In genomic region chr8:121128531-121129264, GRCm38 (mm10) we compare ENCODE assay signal across 8 mouse cellular contexts. TPM values are rescaled to one million over a fixed set of nuclear protein-coding genes. Genes with fewer than 3 reads are reported as not detected.
A peak's percentile ranks its signal among the peaks of the same experiment; 100 is the strongest.
DNase-seq lines count a peak whose midpoint lies in the region; ATAC-seq and TF ChIP-seq lines count a peak whose summit lies in the region.

No protein-coding gene starts in this region.

- peak; percentile 50 for DNase-seq in kidney, postnatal 0 days (ENCODE audit: low spot score)
- no peak for DNase-seq in kidney, adult 11 months
- DNase-seq in hindbrain, postnatal 0 days (ENCODE audit: low spot score): no peak
- peak; percentile 70 for DNase-seq in neural tube, embryonic 10.5 days (ENCODE audit: extremely low spot score, low spot score)
- no peak for DNase-seq in urinary bladder, postnatal 4 days (ENCODE audit: low spot score in 2 of 2)
- no peak for DNase-seq in layer of hippocampus, postnatal 25 days (ENCODE audit: extremely low spot score in 1 of 2, low spot score in 1 of 2)
- DNase-seq in urinary bladder, adult 2 months (ENCODE audit: low spot score): no peak

- no peak for ATAC-seq in kidney, postnatal 0 days (replicated peaks; ENCODE audit: low FRiP score, low read depth)
- no peak for ATAC-seq in embryonic facial prominence, embryonic 13.5 days (ENCODE audit: insufficient number of reproducible peaks, insufficient read depth, low FRiP score, low TSS enrichment, low read depth)
- no peak for ATAC-seq in hindbrain, postnatal 0 days

- peak overlapping the region; percentile 89 for H3K27ac ChIP-seq in kidney, postnatal 0 days
- H3K27ac ChIP-seq in embryonic facial prominence, embryonic 13.5 days: no peak overlapping the region
- no peak overlapping the region for H3K27ac ChIP-seq in hindbrain, postnatal 0 days

- 13% methylated on average over 54 of the region's 55 CpGs for WGBS in kidney, postnatal 0 days
- 2% methylated on average over 55 of the region's 55 CpGs for WGBS in embryonic facial prominence, embryonic 13.5 days
- WGBS in hindbrain, postnatal 0 days: 4% methylated on average over 55 of the region's 55 CpGs

- H3K9ac ChIP-seq in kidney, postnatal 0 days (ENCODE audit: low read depth, low read length): peak overlapping the region; percentile 66
- H3K9ac ChIP-seq in embryonic facial prominence, embryonic 13.5 days: peak overlapping the region; percentile 38; the same call in 1 of the 2 replicates
- H3K9ac ChIP-seq in hindbrain, postnatal 0 days (replicated peaks; ENCODE audit: low read length): no peak overlapping the region

- TF ChIP-seq CTCF in kidney, postnatal 0 days (IDR thresholded peaks at IDR 0.05; ENCODE audit: low read depth): no peak
- TF ChIP-seq CTCF in hindbrain, postnatal 0 days (IDR thresholded peaks at IDR 0.05; ENCODE audit: low read depth): no peak

- peak overlapping the region; percentile 37 for H3K4me3 ChIP-seq in kidney, postnatal 0 days (replicated peaks; ENCODE audit: low read depth, low read length)
- peak overlapping the region; percentile 31 for H3K4me3 ChIP-seq in embryonic facial prominence, embryonic 13.5 days
- H3K4me3 ChIP-seq in hindbrain, postnatal 0 days (ENCODE audit: low read length): peak overlapping the region; percentile 2

- H3K4me1 ChIP-seq in kidney, postnatal 0 days (replicated peaks; ENCODE audit: insufficient read depth, low read length): peaks cover 24% of the 10 kb centered on the region
- H3K4me1 ChIP-seq in embryonic facial prominence, embryonic 13.5 days: peaks cover 36% of the 10 kb centered on the region
- peaks cover 3% of the 10 kb centered on the region; the same call in 1 of the 2 replicates for H3K4me1 ChIP-seq in hindbrain, postnatal 0 days (ENCODE audit: insufficient read depth, low read length)

- H3K27me3 ChIP-seq in kidney, postnatal 0 days (ENCODE audit: insufficient read depth, low read length): 0 out of 2 replicates have a peak, but pooled peaks cover 10% of the 10 kb centered on the region
- H3K27me3 ChIP-seq in embryonic facial prominence, embryonic 13.5 days: peaks cover 92% of the 10 kb centered on the region
- peaks cover 86% of the 10 kb centered on the region for H3K27me3 ChIP-seq in hindbrain, postnatal 0 days (ENCODE audit: insufficient read depth, low read length)

- no peaks in the 10 kb centered on the region for H3K36me3 ChIP-seq in kidney, postnatal 0 days (ENCODE audit: insufficient read depth, low read length)
- no peaks in the 10 kb centered on the region for H3K36me3 ChIP-seq in embryonic facial prominence, embryonic 13.5 days
- no peaks in the 10 kb centered on the region for H3K36me3 ChIP-seq in hindbrain, postnatal 0 days (ENCODE audit: insufficient read depth, low read length)

- no peaks in the 10 kb centered on the region for H3K9me3 ChIP-seq in kidney, postnatal 0 days (replicated peaks; ENCODE audit: low read length)
- H3K9me3 ChIP-seq in embryonic facial prominence, embryonic 13.5 days: no peaks in the 10 kb centered on the region
- H3K9me3 ChIP-seq in hindbrain, postnatal 0 days (ENCODE audit: low read length): no peaks in the 10 kb centered on the region

- peak overlapping the region; percentile 59 for H3K4me2 ChIP-seq in kidney, postnatal 0 days (ENCODE audit: low read length)
- peak overlapping the region; percentile 43 for H3K4me2 ChIP-seq in embryonic facial prominence, embryonic 13.5 days
- H3K4me2 ChIP-seq in hindbrain, postnatal 0 days (ENCODE audit: low read depth, low read length): peak overlapping the region; percentile 41

RNA-seq across cellular contexts. Expression of gene Foxl1, which starts 1.0 kb away (rescaled TPM):
- polyA plus RNA-seq in kidney, postnatal 0 days (2015; fragmentation: Nextera tagmentation; extraction: Ambion mirVana): 6.4 and 8.3 TPM in 2 replicates
- 0.28 and 0.34 TPM in 2 replicates for polyA plus RNA-seq in embryonic facial prominence, embryonic 13.5 days (2015; fragmentation: Nextera tagmentation; extraction: Ambion mirVana)
- 0.40 and 0.58 TPM in 2 replicates for total RNA-seq in hindbrain, postnatal 0 days (2014; rRNA removed)
- polyA plus RNA-seq in hindbrain, postnatal 0 days (2015; fragmentation: Nextera tagmentation; extraction: Ambion mirVana): 0.21 TPM in 1 of 2 replicates, not detected in the other
- total RNA-seq in layer of hippocampus, postnatal 25 days (2021): not detected
- polyA plus RNA-seq in urinary bladder, adult 2 months (2012; rRNA removed): 3.4 and 5.0 TPM in 2 replicates

RNA-seq across cellular contexts. Expression of gene Foxc2, which starts 12.7 kb away (rescaled TPM):
- polyA plus RNA-seq in kidney, postnatal 0 days (2015; fragmentation: Nextera tagmentation; extraction: Ambion mirVana): 33.0 and 42.5 TPM in 2 replicates
- 3.2 and 3.3 TPM in 2 replicates for polyA plus RNA-seq in embryonic facial prominence, embryonic 13.5 days (2015; fragmentation: Nextera tagmentation; extraction: Ambion mirVana)
- total RNA-seq in hindbrain, postnatal 0 days (2014; rRNA removed): 3.7 and 10.6 TPM in 2 replicates
- 2.8 and 3.6 TPM in 2 replicates for polyA plus RNA-seq in hindbrain, postnatal 0 days (2015; fragmentation: Nextera tagmentation; extraction: Ambion mirVana)
- under 1 TPM; 0.66 to 0.82 TPM for total RNA-seq in layer of hippocampus, postnatal 25 days (2021)
- 0.47 and 1.0 TPM in 2 replicates for polyA plus RNA-seq in urinary bladder, adult 2 months (2012; rRNA removed)

RNA-seq across cellular contexts. Expression of gene Mthfsd, which starts 20.5 kb away (rescaled TPM):
- 56.0 and 60.3 TPM in 2 replicates for polyA plus RNA-seq in kidney, postnatal 0 days (2015; fragmentation: Nextera tagmentation; extraction: Ambion mirVana)
- polyA plus RNA-seq in embryonic facial prominence, embryonic 13.5 days (2015; fragmentation: Nextera tagmentation; extraction: Ambion mirVana): 60.5 and 70.5 TPM in 2 replicates
- total RNA-seq in hindbrain, postnatal 0 days (2014; rRNA removed): 39.9 and 45.6 TPM in 2 replicates
- polyA plus RNA-seq in hindbrain, postnatal 0 days (2015; fragmentation: Nextera tagmentation; extraction: Ambion mirVana): 44.4 and 47.0 TPM in 2 replicates
- 10 to 100 TPM; 35.4 to 40.4 TPM for total RNA-seq in layer of hippocampus, postnatal 25 days (2021)
- polyA plus RNA-seq in urinary bladder, adult 2 months (2012; rRNA removed): 95.5 and 139 TPM in 2 replicates

RNA-seq across cellular contexts. Expression of gene Foxf1, which starts 44.5 kb away (rescaled TPM):
- polyA plus RNA-seq in kidney, postnatal 0 days (2015; fragmentation: Nextera tagmentation; extraction: Ambion mirVana): 0.37 and 1.1 TPM in 2 replicates
- 10.7 and 15.1 TPM in 2 replicates for polyA plus RNA-seq in embryonic facial prominence, embryonic 13.5 days (2015; fragmentation: Nextera tagmentation; extraction: Ambion mirVana)
- 1.8 and 1.9 TPM in 2 replicates for total RNA-seq in hindbrain, postnatal 0 days (2014; rRNA removed)
- 1.2 and 1.4 TPM in 2 replicates for polyA plus RNA-seq in hindbrain, postnatal 0 days (2015; fragmentation: Nextera tagmentation; extraction: Ambion mirVana)
- 1 to 10 TPM in 1 of 2 experiments, under 1 TPM in 1; 0.87 to 1.0 TPM for total RNA-seq in layer of hippocampus, postnatal 25 days (2021)
- polyA plus RNA-seq in urinary bladder, adult 2 months (2012; rRNA removed): 104 and 117 TPM in 2 replicates

Comparison
In these comparisons a context has a peak if more than half of its experiments do, and no peak if none do; other contexts are left out.
1. DNase-seq: peak in kidney, postnatal 0 days (single experiment) and neural tube, embryonic 10.5 days (single experiment); none in kidney, adult 11 months (single experiment), hindbrain, postnatal 0 days (single experiment), urinary bladder, postnatal 4 days (0 of 2), layer of hippocampus, postnatal 25 days (0 of 2) and urinary bladder, adult 2 months (single experiment).
2. Peak in every context shown above with its lines, with median percentiles within 50 percentile points of each other: H3K4me2 ChIP-seq and H3K4me3 ChIP-seq.